ENCODE assay signal across 20 mouse cellular contexts in the genomic region with DNA sequence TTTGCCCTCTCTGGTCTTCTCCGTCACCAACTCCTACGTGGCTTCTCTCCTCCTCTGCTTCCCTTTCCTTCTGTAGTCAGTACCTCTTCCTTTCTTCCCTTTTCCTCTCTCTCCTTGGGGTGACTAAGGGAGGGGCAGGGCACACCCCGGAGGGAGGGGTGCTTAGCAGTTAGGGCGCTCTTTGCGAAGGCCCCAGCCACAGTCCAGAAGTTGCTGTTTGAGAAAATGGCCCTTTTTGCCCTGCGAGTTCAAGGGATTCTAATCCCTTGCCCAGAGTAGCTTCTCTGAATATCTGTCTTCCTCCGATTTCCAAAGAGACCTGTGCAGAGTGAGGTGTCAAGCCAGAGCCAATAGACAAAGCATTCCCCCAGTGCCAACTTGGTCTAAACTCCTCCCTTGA. TPM values are rescaled to one million over a fixed set of nuclear protein-coding genes. Genes with fewer than 3 reads are reported as not detected.
DNase-seq lines count a peak whose midpoint lies in the region; ATAC-seq and TF ChIP-seq lines count a peak whose summit lies in the region.
"Had no signal": no experiment of that assay in that cellular context is flagged by ENCODE, and none has a peak within 500 bp of the region (broad histone marks: within the 10 kb centered on the region; RNA-seq: fewer than 3 reads in every experiment).

Gene Cebpe (minus strand): TSS at position 101 of the 400 bp plus-strand sequence.

- H3K4me3 ChIP-seq in heart, adult 2 months, result no peak within 1 kb of the TSS
- H3K4me3 ChIP-seq in midbrain, embryonic 13.5 days (replicated peaks), result no peak within 1 kb of the TSS
- no peak within 1 kb of the TSS for H3K4me3 ChIP-seq in midbrain, embryonic 16.5 days (ENCODE audit: low read depth, low read length)
- no peak within 1 kb of the TSS for H3K4me3 ChIP-seq in limb, embryonic 10.5 days
- no peak within 1 kb of the TSS for H3K4me3 ChIP-seq in hindbrain, postnatal 0 days (ENCODE audit: low read length)
- H3K4me3 ChIP-seq: heart, embryonic 15.5 days; lung, embryonic 15.5 days had no signal

- no peak for TF ChIP-seq EP300 in heart, adult 2 months (IDR thresholded peaks at IDR 0.05; ENCODE audit: insufficient read depth, low read depth, low read length)

- no peak for DNase-seq in heart, adult 2 months
- no peak for DNase-seq in heart, postnatal 14 days
- no peak for DNase-seq in limb, embryonic 10.5 days (ENCODE audit: low spot score)
- DNase-seq in ovary, postnatal 10 days (ENCODE audit: low spot score), result no peak
- DNase-seq in hindbrain, postnatal 0 days (ENCODE audit: low spot score), result no peak
- DNase-seq: adrenal gland, postnatal 25 days; cerebellum, adult 11-12 months; gastrocnemius, postnatal 14 days; left cerebral cortex, postnatal 4 days; midbrain, embryonic 14.5 days had no signal

- no peak within 1 kb of the TSS for H3K9ac ChIP-seq in heart, adult 2 months (ENCODE audit: low read depth, low read length)
- 0 out of 2 replicates have a peak within 1 kb of the TSS, but pooled peaks have one; percentile 19 for H3K9ac ChIP-seq in midbrain, embryonic 13.5 days (replicated peaks)
- H3K9ac ChIP-seq in midbrain, embryonic 16.5 days (ENCODE audit: low read depth, low read length), result no peak within 1 kb of the TSS
- no peak within 1 kb of the TSS for H3K9ac ChIP-seq in hindbrain, postnatal 0 days (replicated peaks; ENCODE audit: low read length)
- H3K9ac ChIP-seq: heart, embryonic 15.5 days; lung, embryonic 15.5 days had no signal

- TF ChIP-seq POLR2A in heart, adult 2 months (IDR thresholded peaks at IDR 0.05; ENCODE audit: insufficient read depth, low read depth, low read length), result no peak

- H3K27me3 ChIP-seq in heart, adult 2 months (ENCODE audit: control insufficient read depth, insufficient read depth, low read length), result no peaks in the 10 kb centered on the region
- H3K27me3 ChIP-seq in midbrain, embryonic 13.5 days, result 0 out of 2 replicates have a peak, but pooled peaks cover 4% of the 10 kb centered on the region
- no peaks in the 10 kb centered on the region; the same call in 1 of the 2 replicates for H3K27me3 ChIP-seq in midbrain, embryonic 16.5 days (ENCODE audit: control insufficient read depth, insufficient read depth, low read depth, low read length)
- peaks cover 13% of the 10 kb centered on the region for H3K27me3 ChIP-seq in limb, embryonic 10.5 days (ENCODE audit: low read depth, poor library complexity, severe bottlenecking)
- no peaks in the 10 kb centered on the region for H3K27me3 ChIP-seq in hindbrain, postnatal 0 days (ENCODE audit: insufficient read depth, low read length)
- H3K27me3 ChIP-seq: heart, embryonic 15.5 days had no signal

- intact Hi-C loops in heart, adult 2 months (cut with DNase I), result loop anchor here (5.0 kb wide), 1 partner anchor 150 kb away; no protein-coding TSS in a partner anchor
- intact Hi-C loops in heart, postnatal 14 days (cut with DNase I), result loop anchor here (5.0 kb wide), 2 partner anchors 150 to 225 kb away; partner anchors contain the start of gene Cmtm5

- TF ChIP-seq CTCF in heart, adult 2 months (IDR thresholded peaks at IDR 0.05), result no peak
- TF ChIP-seq CTCF in hindbrain, postnatal 0 days (IDR thresholded peaks at IDR 0.05; ENCODE audit: low read depth), result no peak

- H3K4me2 ChIP-seq in midbrain, embryonic 13.5 days (replicated peaks), result no peak within 1 kb of the TSS
- H3K4me2 ChIP-seq in midbrain, embryonic 16.5 days (ENCODE audit: low read length), result no peak within 1 kb of the TSS
- H3K4me2 ChIP-seq in hindbrain, postnatal 0 days (ENCODE audit: low read depth, low read length), result no peak within 1 kb of the TSS
- H3K4me2 ChIP-seq: heart, embryonic 15.5 days; lung, embryonic 15.5 days had no signal

- no peaks in the 10 kb centered on the region for H3K36me3 ChIP-seq in heart, adult 2 months (ENCODE audit: control insufficient read depth, insufficient read depth, low read length)
- H3K36me3 ChIP-seq in midbrain, embryonic 13.5 days, result no peaks in the 10 kb centered on the region
- no peaks in the 10 kb centered on the region for H3K36me3 ChIP-seq in midbrain, embryonic 16.5 days (ENCODE audit: control insufficient read depth, insufficient read depth, low read length)
- no peaks in the 10 kb centered on the region for H3K36me3 ChIP-seq in limb, embryonic 10.5 days
- H3K36me3 ChIP-seq in hindbrain, postnatal 0 days (ENCODE audit: insufficient read depth, low read length), result no peaks in the 10 kb centered on the region
- H3K36me3 ChIP-seq: heart, embryonic 15.5 days; lung, embryonic 15.5 days had no signal

- H3K9me3 ChIP-seq in midbrain, embryonic 13.5 days, result no peaks in the 10 kb centered on the region
- H3K9me3 ChIP-seq in midbrain, embryonic 16.5 days (replicated peaks; ENCODE audit: control insufficient read depth, low read length, poor library complexity, severe bottlenecking), result no peaks in the 10 kb centered on the region
- no peaks in the 10 kb centered on the region for H3K9me3 ChIP-seq in limb, embryonic 10.5 days (replicated peaks)
- H3K9me3 ChIP-seq in hindbrain, postnatal 0 days (ENCODE audit: low read length), result no peaks in the 10 kb centered on the region
- H3K9me3 ChIP-seq: heart, embryonic 15.5 days; lung, embryonic 15.5 days had no signal

- no peak for ATAC-seq in midbrain, embryonic 13.5 days
- ATAC-seq in midbrain, embryonic 16.5 days, result no peak
- peak; percentile 26 for ATAC-seq in megakaryocyte progenitor cell, adult 5-6 weeks (replicated peaks; ENCODE audit: poor library complexity)
- no peak for ATAC-seq in hindbrain, postnatal 0 days
- ATAC-seq: forebrain, embryonic 16.5 days had no signal

- H3K79me2 ChIP-seq in heart, adult 2 months (replicated peaks; ENCODE audit: control insufficient read depth, insufficient read depth, low read length), result no peaks in the 10 kb centered on the region

- peak within 1 kb of the TSS; percentile 38 for H3K27ac ChIP-seq in heart, adult 2 months
- no peak within 1 kb of the TSS for H3K27ac ChIP-seq in midbrain, embryonic 13.5 days
- no peak within 1 kb of the TSS for H3K27ac ChIP-seq in midbrain, embryonic 16.5 days (ENCODE audit: low read length)
- H3K27ac ChIP-seq in limb, embryonic 10.5 days, result peak within 1 kb of the TSS; percentile 37; the same call in 1 of the 2 replicates
- no peak within 1 kb of the TSS for H3K27ac ChIP-seq in hindbrain, postnatal 0 days
- H3K27ac ChIP-seq: heart, embryonic 15.5 days; lung, embryonic 15.5 days had no signal

- H3K4me1 ChIP-seq in heart, adult 2 months (ENCODE audit: control insufficient read depth, insufficient read depth, low read length), result peaks cover 1% of the 10 kb centered on the region
- peaks cover 8% of the 10 kb centered on the region for H3K4me1 ChIP-seq in midbrain, embryonic 13.5 days (replicated peaks)
- peaks cover 9% of the 10 kb centered on the region; the same call in 1 of the 2 replicates for H3K4me1 ChIP-seq in midbrain, embryonic 16.5 days (ENCODE audit: control insufficient read depth, insufficient read depth, low read length)
- H3K4me1 ChIP-seq in limb, embryonic 10.5 days, result peaks cover 21% of the 10 kb centered on the region; the same call in 1 of the 2 replicates
- H3K4me1 ChIP-seq in hindbrain, postnatal 0 days (ENCODE audit: insufficient read depth, low read length), result no peaks in the 10 kb centered on the region

- 76% methylated on average over 7 of the region's 7 CpGs for WGBS in heart, adult 2 months
- 83% methylated on average over 7 of the region's 7 CpGs for WGBS in midbrain, embryonic 13.5 days
- 87% methylated on average over 7 of the region's 7 CpGs for WGBS in midbrain, embryonic 16.5 days
- 89% methylated on average over 7 of the region's 7 CpGs for WGBS in limb, embryonic 10.5 days
- 85% methylated on average over 7 of the region's 7 CpGs for WGBS in hindbrain, postnatal 0 days

RNA-seq across cellular contexts. Expression of gene Cebpe, which starts in this region (rescaled TPM):
- not detected for total RNA-seq in heart, adult 2 months (2021)
- 0.08 and 0.15 TPM in 2 replicates for polyA plus RNA-seq in heart, adult 2 months (2012; rRNA removed)
- total RNA-seq in heart, postnatal 14 days (2021), result not detected
- polyA plus RNA-seq in midbrain, embryonic 13.5 days (2015; fragmentation: Nextera tagmentation; extraction: Ambion mirVana), result not detected in 2 replicates
- not detected in 2 replicates for polyA plus RNA-seq in midbrain, embryonic 16.5 days (2015; fragmentation: Nextera tagmentation; extraction: Ambion mirVana)
- not detected in 2 replicates for polyA plus RNA-seq in limb, embryonic 10.5 days (2016; fragmentation: Nextera tagmentation; extraction: Ambion mirVana)
- total RNA-seq in megakaryocyte progenitor cell, adult 5-6 weeks (2015), result 24.2 and 33.5 TPM in 2 replicates
- total RNA-seq in megakaryocyte progenitor cell, adult 5-6 weeks (2017), result 52.6 and 82.0 TPM in 2 replicates
- not detected in 2 replicates for total RNA-seq in hindbrain, postnatal 0 days (2014; rRNA removed)
- not detected in 2 replicates for polyA plus RNA-seq in hindbrain, postnatal 0 days (2015; fragmentation: Nextera tagmentation; extraction: Ambion mirVana)
- total RNA-seq: adrenal gland, postnatal 25 days; gastrocnemius, postnatal 14 days; layer of hippocampus, postnatal 14 days; left cerebral cortex, postnatal 4 days; MEL had no signal
- polyA plus RNA-seq: cortical plate, adult 2 months; forebrain, embryonic 16.5 days; kidney, embryonic 16.5 days; lung, embryonic 15.5 days; midbrain, embryonic 14.5 days had no signal

Comparison
In these comparisons a context has a peak if more than half of its experiments do, and no peak if none do; other contexts are left out.
1. RNA of gene Cebpe (total RNA-seq): 24.2 to 82.0 TPM in megakaryocyte progenitor cell, adult 5-6 weeks; not detected in heart, postnatal 14 days, not detected in heart, adult 2 months and not detected in hindbrain, postnatal 0 days; every median in the first group is over 10 times any median in the second.
2. H3K27ac ChIP-seq: peak in heart, adult 2 months (single experiment) and limb, embryonic 10.5 days (single experiment); none in midbrain, embryonic 13.5 days (single experiment), midbrain, embryonic 16.5 days (single experiment) and hindbrain, postnatal 0 days (single experiment).